Mouse (Mus musculus) lung, adult 18-20 months (tissue): ENCODE data around the gene Cyp4f40.
A peak's percentile ranks its signal among the peaks of the same experiment; 100 is the strongest.
"Not testable (repeated sequence)": the region's sequence is repeated elsewhere in the genome, so short reads cannot be mapped to it uniquely, and the experiment has no call there.

Experiments used
- DNase-seq, 2 experiments: peaks; one replicate each; pipeline ENCODE4 v3.0.0; 2022; ENCODE audit warnings: mixed read lengths in 2 of 2

Cyp4f40 gene

GRCm38 (mm10) chr17:32658712-32659111 lies at the start of gene Cyp4f40:
Gene Cyp4f40, plus strand, starts transcription at chr17:32658900.
- DNase-seq, result peak; percentile 55 to 70

- not testable (repeated sequence) for DNase-seq
Observed at GRCm38 (mm10) chr17:32610231-32610630, 48.5 kb upstream of the Cyp4f40 start.

- no peak for DNase-seq
Observed at GRCm38 (mm10) chr17:32610896-32611295, 47.8 kb upstream of the Cyp4f40 start.

GRCm38 (mm10) chr17:32612417-32612816 lies 46.3 kb upstream of the Cyp4f40 start:
- no peak for DNase-seq

- no peak for DNase-seq
Observed at GRCm38 (mm10) chr17:32617252-32617651, 41.4 kb upstream of the Cyp4f40 start.

GRCm38 (mm10) chr17:32621018-32621417 lies 37.7 kb upstream of the Cyp4f40 start, which contains the start of gene Cyp4f37:
Gene Cyp4f37, plus strand, starts transcription at chr17:32621309.
- DNase-seq, result not testable (repeated sequence)

- not testable (repeated sequence) for DNase-seq
Observed at GRCm38 (mm10) chr17:32629726-32630125, 29.0 kb upstream of the Cyp4f40 start.

- DNase-seq, result no peak
Observed at GRCm38 (mm10) chr17:32631936-32632335, 26.8 kb upstream of the Cyp4f40 start.

- DNase-seq, result not testable (repeated sequence)
Observed at GRCm38 (mm10) chr17:32634242-32634971, 24.3 kb upstream of the Cyp4f40 start.

GRCm38 (mm10) chr17:32634972-32635314 lies 23.8 kb upstream of the Cyp4f40 start:
- DNase-seq, result peak; percentile 75 to 77

- DNase-seq, result no peak
Observed at GRCm38 (mm10) chr17:32636341-32636740, 22.4 kb upstream of the Cyp4f40 start.

- DNase-seq, result no peak
Observed at GRCm38 (mm10) chr17:32637151-32637550, 21.5 kb upstream of the Cyp4f40 start.

GRCm38 (mm10) chr17:32646631-32647030 lies 12.1 kb upstream of the Cyp4f40 start:
- DNase-seq, result no peak

GRCm38 (mm10) chr17:32653860-32654259 lies 4.8 kb upstream of the Cyp4f40 start:
- no peak for DNase-seq

- DNase-seq, result no peak
Observed at GRCm38 (mm10) chr17:32657041-32657440, 1.7 kb upstream of the Cyp4f40 start.

- no peak for DNase-seq
Observed at GRCm38 (mm10) chr17:32658246-32658645, 454 bp upstream of the Cyp4f40 start.

GRCm38 (mm10) chr17:32673976-32674375 lies 15.3 kb downstream of the Cyp4f40 start:
- no peak for DNase-seq

GRCm38 (mm10) chr17:32676040-32676635 lies 17.4 kb downstream of the Cyp4f40 start:
- DNase-seq, result peak; percentile 20 to 28

- DNase-seq, result peak in 1 of 2 experiments; percentile 34
Observed at GRCm38 (mm10) chr17:32680404-32680803, 21.7 kb downstream of the Cyp4f40 start.

- peak; percentile 70 to 79 for DNase-seq
Observed at GRCm38 (mm10) chr17:32685048-32685750, 26.5 kb downstream of the Cyp4f40 start, which contains the start of gene Cyp4f15. Gene Cyp4f15, plus strand, starts transcription at chr17:32685627.

GRCm38 (mm10) chr17:32686722-32687121 lies 28.0 kb downstream of the Cyp4f40 start:
- DNase-seq, result no peak

- no peak for DNase-seq
Observed at GRCm38 (mm10) chr17:32690959-32691358, 32.3 kb downstream of the Cyp4f40 start.

- DNase-seq, result peak; percentile 57 to 76
Observed at GRCm38 (mm10) chr17:32702826-32703225, 44.1 kb downstream of the Cyp4f40 start.

- DNase-seq, result not testable (repeated sequence)
Observed at GRCm38 (mm10) chr17:32710541-32710940, 51.8 kb downstream of the Cyp4f40 start.
